Mouse (Mus musculus) ZHBTc4 (cell line): ENCODE data around the gene Ankrd33.
A peak's percentile ranks its signal among the peaks of the same experiment; 100 is the strongest.

Source experiments
- DNase-seq: peaks from one replicate; pipeline ENCODE4 v3.0.0-alpha.2; 2011; ENCODE audit warnings: low read depth, low spot score

Ankrd33 gene

GRCm38 (mm10) chr15:101146100-101146965, 30.8 kb downstream of the Ankrd33 start:
- no peak for DNase-seq

DNA sequence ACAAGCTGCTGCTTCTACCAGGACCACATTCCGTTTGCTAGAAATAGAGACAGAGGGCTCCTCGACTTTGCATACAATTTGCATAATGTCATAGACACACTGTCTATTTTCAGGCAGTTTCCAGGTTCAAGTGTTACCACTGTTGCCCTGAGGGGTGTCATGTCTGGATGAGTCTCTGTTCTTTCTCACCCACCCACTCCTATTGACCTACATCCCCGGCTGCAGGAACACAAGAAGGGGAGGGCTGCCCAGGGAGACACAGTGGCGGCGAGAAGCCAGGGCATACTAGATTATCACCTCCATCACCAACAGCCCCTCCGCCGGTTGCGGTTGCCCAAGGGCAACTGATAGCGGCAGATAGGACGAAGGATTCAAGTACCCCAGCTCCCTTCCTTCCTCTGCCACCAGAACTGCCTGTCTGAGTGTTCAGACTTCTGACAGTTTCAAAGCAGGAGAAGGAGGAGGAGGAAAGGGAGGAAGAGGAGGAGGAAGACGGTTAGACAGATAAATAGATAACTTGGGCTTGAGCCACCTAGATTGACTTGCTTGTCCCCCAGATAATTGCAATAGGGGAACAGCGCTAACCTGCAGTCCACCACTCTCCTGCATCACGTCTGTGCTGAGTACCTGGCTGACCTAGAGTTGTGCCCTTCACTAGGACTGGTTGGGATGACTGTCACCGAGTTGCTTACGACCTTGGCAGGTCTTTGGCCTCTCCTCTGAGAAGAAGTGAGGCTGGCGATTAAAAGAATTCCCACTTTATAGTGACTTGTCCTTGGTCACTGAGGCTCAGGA, 31.8 kb downstream of the Ankrd33 start:
- no peak for DNase-seq

DNA sequence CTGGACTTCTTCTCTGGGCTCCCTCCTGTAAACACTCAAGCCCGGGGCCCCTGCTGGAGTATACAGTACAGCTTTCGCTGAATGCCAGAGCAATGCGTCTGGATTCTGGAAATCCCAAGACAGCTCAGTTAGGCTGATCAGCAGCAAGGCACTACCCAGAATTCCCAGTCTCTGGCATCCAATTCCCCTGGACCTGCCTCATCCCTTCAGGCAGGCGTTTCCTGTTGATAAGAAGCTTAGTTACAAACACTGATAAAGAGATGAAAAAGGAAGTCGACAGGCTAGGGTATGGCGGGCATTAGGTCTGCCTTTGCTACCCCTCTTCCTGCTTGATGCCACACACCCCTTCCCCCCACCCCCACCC, 32.3 kb downstream of the Ankrd33 start:
- DNase-seq: no peak

- peak; percentile 74 for DNase-seq
Observed at GRCm38 (mm10) chr15:101148604-101149003, 33.0 kb downstream of the Ankrd33 start.

DNA sequence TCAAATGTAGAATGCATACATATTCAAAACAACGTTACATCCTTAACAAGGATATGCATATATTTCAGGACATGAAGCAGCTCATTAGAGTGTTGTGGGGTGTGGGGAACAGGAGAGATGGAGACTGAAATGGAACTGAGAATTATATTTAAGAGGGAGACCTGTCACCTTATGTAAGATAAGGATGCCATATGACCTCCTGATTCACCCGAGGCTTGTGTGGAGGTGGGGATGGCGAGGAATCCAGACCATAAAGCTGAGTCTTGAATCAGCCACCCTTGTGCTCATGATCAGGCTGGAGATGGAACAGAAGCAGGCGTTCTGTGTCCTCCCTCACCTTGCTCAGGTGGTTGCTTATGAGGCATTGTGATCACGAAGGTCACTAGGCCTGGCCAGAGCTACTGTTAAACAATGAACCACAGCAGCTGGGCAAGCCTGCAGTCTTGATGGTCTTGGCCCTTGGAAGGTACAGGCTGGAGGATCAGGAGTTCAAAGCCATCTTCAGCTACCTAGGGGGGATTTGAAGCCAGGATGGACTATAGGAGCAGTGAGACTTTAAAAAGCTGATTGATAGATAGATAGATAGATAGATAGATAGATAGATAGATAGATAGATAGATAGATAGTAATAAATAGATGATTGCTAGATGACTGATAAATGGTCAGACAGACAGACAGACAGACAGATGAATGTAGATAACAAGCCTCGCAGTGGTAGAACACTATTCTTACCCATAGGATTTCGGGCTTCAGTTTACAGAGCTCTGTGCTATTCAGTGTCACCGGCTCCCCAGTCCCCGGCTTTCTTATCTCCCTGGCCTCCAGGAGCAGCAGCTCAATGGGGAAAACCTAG, 36.1 kb downstream of the Ankrd33 start:
- no peak for DNase-seq

- no peak for DNase-seq
Observed at GRCm38 (mm10) chr15:101154700-101155616, 39.4 kb downstream of the Ankrd33 start.

DNA sequence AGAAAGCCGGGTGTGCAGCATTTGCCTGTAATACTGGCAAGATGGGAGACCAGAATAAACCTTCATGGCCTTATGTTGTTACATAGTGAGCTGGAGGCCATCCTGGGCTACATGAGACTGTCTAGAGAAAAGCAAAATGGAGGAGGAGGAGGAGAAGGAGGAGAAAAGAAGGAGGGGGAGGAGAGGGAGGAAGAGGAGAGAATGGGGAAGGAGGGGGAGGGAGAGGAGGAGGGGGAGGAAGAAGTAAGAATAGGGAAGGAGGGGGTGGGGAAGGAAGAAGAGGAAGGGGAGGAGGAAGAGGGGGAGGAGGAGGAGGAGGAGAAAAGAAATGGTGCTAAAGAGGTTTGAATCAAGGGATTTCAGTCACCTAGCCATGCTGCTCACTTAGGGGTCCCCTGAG, 44.6 kb downstream of the Ankrd33 start:
- DNase-seq: no peak

- DNase-seq: no peak
Observed at GRCm38 (mm10) chr15:101160591-101160990, 45.0 kb downstream of the Ankrd33 start.

DNA sequence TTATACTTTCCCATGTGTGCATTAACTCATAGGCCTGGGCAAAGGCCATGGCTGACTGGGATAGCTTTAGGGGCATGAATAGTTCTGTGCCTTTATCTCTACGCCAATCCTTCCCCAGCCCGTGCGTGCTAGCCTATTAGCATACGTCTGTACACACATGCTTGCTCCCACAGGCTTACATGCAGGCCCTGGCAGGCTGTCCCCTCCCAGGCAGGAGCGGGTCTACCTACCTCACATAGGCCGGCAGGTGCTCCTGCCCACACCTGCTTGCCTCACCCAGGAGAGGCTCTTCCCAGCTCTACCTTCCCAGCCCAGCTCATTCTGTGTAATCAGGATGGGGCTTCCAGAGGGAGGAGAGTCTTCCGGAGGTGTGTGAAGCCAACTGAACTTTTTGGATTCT, 46.0 kb downstream of the Ankrd33 start:
- no peak for DNase-seq

- no peak for DNase-seq
Observed at GRCm38 (mm10) chr15:101163056-101163458, 47.5 kb downstream of the Ankrd33 start.

DNA sequence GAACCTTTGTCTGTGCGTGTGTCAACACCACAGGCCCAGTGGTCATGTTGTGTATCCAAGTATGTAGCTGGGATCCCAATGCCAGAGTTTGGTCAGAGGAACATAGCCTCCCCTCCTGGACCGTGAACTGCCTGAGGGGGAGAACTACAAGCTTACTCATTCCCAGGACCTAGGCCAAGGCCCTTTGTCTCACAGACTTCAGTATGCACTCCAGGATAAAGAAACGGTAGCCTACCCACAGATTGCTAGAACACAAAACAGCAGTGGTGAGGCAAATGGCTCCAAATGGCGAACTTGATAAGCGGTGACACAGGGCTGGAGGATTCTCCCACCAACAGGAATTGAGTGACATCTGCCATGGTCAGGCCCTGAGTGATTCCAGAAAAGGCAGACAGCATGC, 48.3 kb downstream of the Ankrd33 start:
- no peak for DNase-seq

- DNase-seq: peak; percentile 92
Observed at GRCm38 (mm10) chr15:101164291-101164690, 48.7 kb downstream of the Ankrd33 start.

DNA sequence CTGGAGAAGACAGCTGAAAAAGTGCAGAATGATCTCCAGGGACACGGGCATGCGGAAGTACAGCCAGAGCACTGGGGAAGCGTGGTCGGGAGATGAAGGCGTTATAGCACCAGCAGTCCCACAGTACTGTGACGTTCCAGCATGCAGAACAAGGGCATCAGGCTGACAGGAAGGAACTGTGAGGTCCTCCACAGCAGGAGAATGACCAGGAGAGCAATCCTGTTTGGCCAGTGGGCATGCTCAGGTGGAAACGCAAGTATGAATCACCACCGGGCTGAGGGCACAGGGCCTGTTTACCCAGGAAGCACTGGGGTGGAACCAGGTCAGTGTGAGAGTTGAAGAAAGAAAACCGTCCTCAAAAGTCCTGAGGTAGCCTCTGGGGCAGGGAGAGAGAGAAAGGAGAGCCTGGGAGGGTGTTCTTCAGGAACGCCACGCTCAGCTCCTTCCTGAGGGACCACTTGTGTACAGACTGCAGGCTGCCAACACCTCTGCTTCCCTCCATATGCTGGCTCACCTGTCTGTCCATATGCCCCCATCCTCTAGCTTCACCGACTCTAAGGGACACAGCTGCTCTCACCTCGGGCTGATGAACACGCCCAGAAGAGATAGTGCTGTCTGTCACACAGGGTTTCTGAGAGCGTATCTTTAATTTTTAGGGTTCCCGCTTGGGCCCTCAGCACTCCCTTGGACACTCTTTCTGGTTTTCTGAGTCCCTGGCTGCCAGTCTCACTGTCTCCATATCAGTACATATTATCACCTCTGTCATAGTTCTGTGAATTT, 50.3 kb downstream of the Ankrd33 start:
- no peak for DNase-seq

DNA sequence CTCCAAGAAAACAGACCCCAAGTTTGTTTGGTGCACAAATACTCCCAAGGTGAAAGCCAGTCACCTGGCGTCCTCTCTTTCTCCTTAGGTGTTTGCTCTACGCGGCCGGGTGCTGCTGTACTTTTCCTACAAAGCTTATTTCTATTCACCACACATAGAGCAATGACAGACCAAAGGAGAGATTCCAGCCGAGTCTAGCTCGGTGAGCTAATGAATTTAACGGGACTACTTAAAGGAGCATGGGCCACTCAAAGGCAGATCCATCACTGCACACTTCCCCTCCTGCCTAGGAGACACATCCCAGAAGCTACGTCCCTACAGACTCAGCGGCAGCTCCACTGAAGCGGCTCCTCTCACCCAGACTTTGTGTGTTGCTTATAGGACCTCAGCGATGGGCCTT, 52.0 kb downstream of the Ankrd33 start:
- DNase-seq: no peak
